Mouse (Mus musculus) urinary bladder, postnatal 4 days (tissue): ENCODE measurements at regions not wholly inside any gene's neighbourhood (a gene's known extent, or its start where the extent isn't known, plus 50 kb on each side); places are given as distances from the start of the nearest gene placed in this dataset.
A peak's percentile ranks its signal among the peaks of the same experiment; 100 is the strongest.
"Not testable (repeated sequence)": the region's sequence is repeated elsewhere in the genome, so short reads cannot be mapped to it uniquely, and the experiment has no call there.

Source experiments
- DNase-seq, 2 experiments: peaks; one replicate each; pipeline ENCODE4 v3.0.0; 2021 to 2022; ENCODE audit warnings: low spot score in 2 of 2

GRCm38 (mm10) chr17:43139916-43140315, 123.6 kb downstream of the Tnfrsf21 start:
- DNase-seq: no peak

- no peak for DNase-seq
Measured at GRCm38 (mm10) chr17:43141740-43142139, 125.4 kb downstream of the Tnfrsf21 start.

- DNase-seq: no peak
Measured at GRCm38 (mm10) chr17:43145749-43146148, 124.4 kb upstream of the Adgrf1 start.

- no peak for DNase-seq
Measured at GRCm38 (mm10) chr17:43147935-43148334, 122.2 kb upstream of the Adgrf1 start.

GRCm38 (mm10) chr17:43152620-43153019, 117.5 kb upstream of the Adgrf1 start:
- no peak for DNase-seq

- DNase-seq: not testable (repeated sequence)
Measured at GRCm38 (mm10) chr17:43155271-43155670, 114.9 kb upstream of the Adgrf1 start.

GRCm38 (mm10) chr17:43156116-43156515, 114.0 kb upstream of the Adgrf1 start:
- DNase-seq: no peak

GRCm38 (mm10) chr17:43157781-43158501, 112.2 kb upstream of the Adgrf1 start:
- DNase-seq: no peak

- no peak for DNase-seq
Measured at GRCm38 (mm10) chr17:43158741-43159140, 111.4 kb upstream of the Adgrf1 start.

- peak in 1 of 2 experiments; percentile 37 for DNase-seq
Measured at GRCm38 (mm10) chr17:43161306-43161705, 108.8 kb upstream of the Adgrf1 start.

- no peak for DNase-seq
Measured at GRCm38 (mm10) chr17:43163126-43163525, 107.0 kb upstream of the Adgrf1 start.

GRCm38 (mm10) chr17:43166091-43166490, 104.0 kb upstream of the Adgrf1 start:
- DNase-seq: no peak

GRCm38 (mm10) chr17:43169435-43169834, 100.7 kb upstream of the Adgrf1 start:
- DNase-seq: no peak

- DNase-seq: no peak
Measured at GRCm38 (mm10) chr17:43172657-43173165, 97.4 kb upstream of the Adgrf1 start.

- no peak for DNase-seq
Measured at GRCm38 (mm10) chr17:43174860-43175259, 95.3 kb upstream of the Adgrf1 start.

- DNase-seq: no peak
Measured at GRCm38 (mm10) chr17:43177244-43177643, 92.9 kb upstream of the Adgrf1 start.

GRCm38 (mm10) chr17:43190016-43190415, 80.1 kb upstream of the Adgrf1 start:
- DNase-seq: no peak

- no peak for DNase-seq
Measured at GRCm38 (mm10) chr17:43190853-43191485, 79.2 kb upstream of the Adgrf1 start.

GRCm38 (mm10) chr17:43197232-43197631, 72.9 kb upstream of the Adgrf1 start:
- no peak for DNase-seq

- DNase-seq: no peak
Measured at GRCm38 (mm10) chr17:43200832-43201231, 69.3 kb upstream of the Adgrf1 start.

GRCm38 (mm10) chr17:43206701-43207470, 63.2 kb upstream of the Adgrf1 start:
- no peak for DNase-seq

GRCm38 (mm10) chr17:43209727-43210126, 60.4 kb upstream of the Adgrf1 start:
- DNase-seq: no peak
